Mouse (Mus musculus): ENCODE results near the gene Tlcd1. TPM values are rescaled to one million over a fixed set of nuclear protein-coding genes. Genes with fewer than 3 reads are reported as not detected.

Tlcd1 gene
- polyA plus RNA-seq, 1 experiment from 2014 or later, result 6.9 TPM

- Histone ChIP-seq H3K9ac (replicated peaks; ENCODE audit: low read length) (no peak overlapping the region), H3K4me2 (ENCODE audit: low read length) (no peak overlapping the region), H3K4me1 (ENCODE audit: control insufficient read depth, insufficient read depth, low read length) (no peaks in the 10 kb centered on the region), H3K9me3 (ENCODE audit: control insufficient read depth, low read length) (no peaks in the 10 kb centered on the region), H3K4me3 (replicated peaks; ENCODE audit: low read depth, low read length) (no peak overlapping the region), H3K27ac (replicated peaks; ENCODE audit: low read depth, low read length) (no peak overlapping the region), H3K36me3 (ENCODE audit: control insufficient read depth, insufficient read depth, low read length) (peaks cover 33% of the 10 kb centered on the region), H3K27me3 (ENCODE audit: control insufficient read depth, insufficient read depth, low read length) (no peaks in the 10 kb centered on the region)
- no peak for DNase-seq
- 89% methylated on average over 5 of the region's 5 CpGs for WGBS
- ATAC-seq (ENCODE audit: low FRiP score, low TSS enrichment), result no peak
Observed at GRCm38 (mm10) chr11:78140665-78141064, 35.8 kb upstream of the Tlcd1 start.

DNA sequence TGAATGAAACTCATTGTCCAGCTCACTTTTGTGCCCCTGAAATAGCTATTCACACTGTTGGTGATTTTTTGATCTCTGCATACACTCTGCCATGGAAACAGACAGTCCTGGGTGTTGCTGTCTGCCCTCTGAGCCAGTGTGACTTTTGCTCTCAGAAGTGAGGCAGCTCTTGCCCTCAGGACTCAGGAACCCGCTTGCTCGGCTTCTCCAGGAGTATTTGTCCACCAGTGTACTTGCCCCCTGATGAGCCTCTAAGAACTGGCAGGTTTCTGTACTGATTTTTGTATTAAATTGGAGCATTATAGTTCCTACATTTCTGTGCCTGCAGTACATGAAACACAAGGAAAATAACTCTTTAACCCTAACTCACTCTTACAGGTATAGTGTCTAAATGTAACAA lies 33.0 kb upstream of the Tlcd1 start:
- H3K9ac ChIP-seq (replicated peaks; ENCODE audit: low read length), result no peak overlapping the region
- WGBS, result 80% methylated on average over 2 of the region's 2 CpGs
- no peaks in the 10 kb centered on the region for H3K27me3 ChIP-seq (ENCODE audit: control insufficient read depth, insufficient read depth, low read length)
- H3K36me3 ChIP-seq (ENCODE audit: control insufficient read depth, insufficient read depth, low read length), result peaks cover 53% of the 10 kb centered on the region
- DNase-seq (no peak), ATAC-seq (ENCODE audit: low FRiP score, low TSS enrichment) (no peak)
- H3K27ac ChIP-seq (replicated peaks; ENCODE audit: low read depth, low read length), result no peak overlapping the region
- no peak overlapping the region for H3K4me2 ChIP-seq (ENCODE audit: low read length)
- H3K4me3 ChIP-seq (replicated peaks; ENCODE audit: low read depth, low read length), result no peak overlapping the region
- H3K4me1 ChIP-seq (ENCODE audit: control insufficient read depth, insufficient read depth, low read length), result no peaks in the 10 kb centered on the region
- H3K9me3 ChIP-seq (ENCODE audit: control insufficient read depth, low read length), result no peaks in the 10 kb centered on the region

DNA sequence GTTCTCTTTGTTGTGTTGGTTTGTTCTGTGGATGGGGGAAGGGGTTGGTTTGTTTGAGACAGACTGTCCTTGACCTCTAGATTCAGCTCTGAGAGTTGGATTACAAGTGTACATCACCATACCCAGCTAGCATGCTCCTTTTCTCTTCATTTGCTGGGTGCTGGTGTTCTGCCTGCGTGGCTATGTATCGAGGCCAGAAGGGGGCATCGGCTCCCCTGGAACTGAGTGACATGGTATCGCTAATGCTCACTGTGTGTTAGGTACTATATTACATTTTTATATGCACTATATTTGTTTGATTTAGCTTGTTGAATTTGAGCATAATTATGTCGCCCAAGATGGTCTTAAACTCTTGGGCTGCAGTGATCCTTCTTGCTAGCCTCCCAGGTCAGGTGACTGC lies 30.3 kb upstream of the Tlcd1 start:
- WGBS, result 85% methylated on average over 5 of the region's 5 CpGs
- Histone ChIP-seq H3K27ac (replicated peaks; ENCODE audit: low read depth, low read length) (no peak overlapping the region), H3K4me1 (ENCODE audit: control insufficient read depth, insufficient read depth, low read length) (no peaks in the 10 kb centered on the region), H3K9ac (replicated peaks; ENCODE audit: low read length) (no peak overlapping the region), H3K4me3 (replicated peaks; ENCODE audit: low read depth, low read length) (no peak overlapping the region), H3K27me3 (ENCODE audit: control insufficient read depth, insufficient read depth, low read length) (no peaks in the 10 kb centered on the region), H3K36me3 (ENCODE audit: control insufficient read depth, insufficient read depth, low read length) (peaks cover 74% of the 10 kb centered on the region), H3K4me2 (ENCODE audit: low read length) (no peak overlapping the region), H3K9me3 (ENCODE audit: control insufficient read depth, low read length) (no peaks in the 10 kb centered on the region)
- ATAC-seq (ENCODE audit: low FRiP score, low TSS enrichment), result no peak
- no peak for DNase-seq

DNA sequence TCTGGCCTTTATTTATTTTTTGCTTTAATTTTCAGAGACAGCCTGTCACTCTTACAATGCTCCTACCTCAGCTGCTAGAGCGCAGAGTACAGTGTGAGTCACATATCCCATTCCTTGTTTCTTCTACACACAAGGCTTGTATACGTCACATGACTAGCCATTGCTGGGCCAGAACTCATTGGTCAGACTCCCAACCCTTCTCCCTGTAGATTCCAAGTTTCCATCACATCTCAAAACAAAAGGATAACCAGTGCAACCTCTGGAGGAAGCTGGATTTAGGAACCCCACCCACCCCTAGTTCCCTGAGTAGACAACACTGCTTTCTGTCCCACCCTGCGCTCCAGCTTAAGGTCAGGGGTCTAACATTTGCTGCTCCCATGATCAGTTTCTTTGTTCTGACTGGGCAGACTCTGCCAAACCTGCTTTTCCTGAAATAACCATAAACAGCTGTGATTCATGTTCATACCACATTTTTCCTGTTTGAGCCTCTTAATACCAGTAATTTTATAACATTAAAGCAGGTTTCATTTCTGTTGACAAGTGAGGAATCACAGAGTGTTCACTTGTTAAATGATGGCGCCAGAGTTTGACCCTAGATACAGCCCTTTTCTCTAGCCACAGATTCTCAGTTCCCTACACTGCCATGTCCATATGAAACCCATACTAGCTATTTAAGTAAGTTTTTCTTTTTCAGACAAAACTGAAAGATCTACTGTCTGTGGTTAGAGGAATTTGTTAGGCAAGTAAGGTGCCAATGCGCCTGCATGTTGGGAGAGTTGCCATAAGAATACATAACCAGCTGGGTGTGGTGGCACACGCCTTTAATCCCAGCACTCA lies 29.6 kb upstream of the Tlcd1 start:
- H3K4me1 ChIP-seq (ENCODE audit: control insufficient read depth, insufficient read depth, low read length), result no peaks in the 10 kb centered on the region
- H3K4me2 ChIP-seq (ENCODE audit: low read length), result no peak overlapping the region
- no peak overlapping the region for H3K27ac ChIP-seq (replicated peaks; ENCODE audit: low read depth, low read length)
- 96% methylated on average over 6 of the region's 6 CpGs for WGBS
- H3K9ac ChIP-seq (replicated peaks; ENCODE audit: low read length), result no peak overlapping the region
- ATAC-seq (ENCODE audit: low FRiP score, low TSS enrichment), result no peak
- no peak overlapping the region for H3K4me3 ChIP-seq (replicated peaks; ENCODE audit: low read depth, low read length)
- H3K27me3 ChIP-seq (ENCODE audit: control insufficient read depth, insufficient read depth, low read length), result no peaks in the 10 kb centered on the region
- H3K36me3 ChIP-seq (ENCODE audit: control insufficient read depth, insufficient read depth, low read length), result peaks cover 74% of the 10 kb centered on the region
- no peaks in the 10 kb centered on the region for H3K9me3 ChIP-seq (ENCODE audit: control insufficient read depth, low read length)
- no peak for DNase-seq

DNA sequence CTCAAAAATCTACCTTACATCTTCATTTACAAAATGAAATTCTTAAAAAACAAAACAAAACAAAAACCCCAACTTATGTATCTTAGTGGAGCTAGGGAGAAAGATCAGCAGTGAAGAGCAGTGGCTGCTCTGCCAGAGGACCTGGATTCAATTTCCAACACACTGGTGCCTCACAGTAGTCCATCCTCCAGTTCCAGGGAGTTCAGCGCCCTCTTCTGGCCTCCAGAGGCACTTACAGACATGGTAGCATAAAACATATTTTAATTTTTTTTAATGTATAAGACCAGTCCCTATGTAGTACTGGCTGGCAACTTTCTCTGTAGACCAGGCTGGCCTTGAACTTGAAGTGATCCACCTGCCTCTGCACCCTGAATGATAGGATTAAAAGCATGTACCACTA lies 25.4 kb upstream of the Tlcd1 start:
- 38% methylated on average over 1 of the region's 1 CpGs for whole genome bisulfite sequencing
- H3K4me3 ChIP-seq (replicated peaks; ENCODE audit: low read depth, low read length), result no peak overlapping the region
- peak; percentile 49 for DNase-seq
- H3K4me2 ChIP-seq (ENCODE audit: low read length), result no peak overlapping the region
- peaks cover 83% of the 10 kb centered on the region for H3K36me3 ChIP-seq (ENCODE audit: control insufficient read depth, insufficient read depth, low read length)
- ATAC-seq (ENCODE audit: low FRiP score, low TSS enrichment), result no peak
- no peak overlapping the region for H3K27ac ChIP-seq (replicated peaks; ENCODE audit: low read depth, low read length)
- H3K9ac ChIP-seq (replicated peaks; ENCODE audit: low read length), result no peak overlapping the region
- no peaks in the 10 kb centered on the region for H3K9me3 ChIP-seq (ENCODE audit: control insufficient read depth, low read length)
- H3K4me1 ChIP-seq (ENCODE audit: control insufficient read depth, insufficient read depth, low read length), result 0 out of 2 replicates have a peak, but pooled peaks cover 3% of the 10 kb centered on the region
- no peaks in the 10 kb centered on the region for H3K27me3 ChIP-seq (ENCODE audit: control insufficient read depth, insufficient read depth, low read length)

DNA sequence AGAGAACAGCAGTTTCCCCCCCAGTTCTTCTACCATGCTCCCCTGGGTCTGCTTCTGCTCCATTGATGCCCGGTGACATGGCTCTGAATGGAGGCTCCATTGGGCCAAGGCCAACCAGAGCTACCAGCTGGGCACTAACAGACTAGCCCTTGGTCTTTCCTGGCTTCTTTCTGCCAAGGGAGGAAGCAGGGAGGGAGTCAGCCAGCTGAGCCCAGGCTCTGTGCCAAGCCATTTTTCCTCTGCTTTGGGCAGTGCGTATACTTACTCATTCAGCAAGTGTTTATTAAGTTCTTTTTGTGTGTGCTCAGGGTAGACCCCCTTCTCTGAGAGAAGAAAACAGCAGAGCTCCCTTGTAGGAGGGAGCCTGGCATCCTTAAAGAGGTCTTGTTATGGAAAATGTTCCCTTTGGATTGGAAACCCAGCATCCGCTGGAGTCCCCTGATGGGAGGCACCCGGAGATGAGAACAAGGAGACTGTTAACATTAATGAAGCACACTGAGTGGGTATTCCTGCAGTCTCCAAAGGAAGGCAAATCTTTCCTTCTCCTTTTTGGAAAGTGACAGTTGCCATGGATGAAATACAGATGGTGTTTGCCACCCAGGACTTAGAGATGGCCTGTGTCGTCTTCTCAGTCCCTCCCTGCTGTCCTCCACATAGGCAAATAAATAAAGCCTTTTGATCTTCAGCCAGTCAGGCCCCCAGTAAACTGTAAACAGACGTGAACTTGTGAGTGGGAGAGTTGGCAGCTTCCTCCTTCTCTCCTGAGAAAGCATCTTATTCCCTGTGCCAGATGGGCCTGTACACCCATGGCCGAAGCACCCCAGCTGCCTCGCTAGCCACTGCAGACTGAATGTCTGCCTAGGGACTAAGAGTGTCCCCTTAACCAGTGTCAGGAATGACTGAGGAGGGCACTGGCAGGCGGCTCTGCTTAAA lies 23.9 kb upstream of the Tlcd1 start:
- 0 out of 2 replicates have a peak, but pooled peaks have one; percentile 40 for ATAC-seq (ENCODE audit: low FRiP score, low TSS enrichment)
- DNase-seq, result peak; percentile 77
- Histone ChIP-seq H3K4me2 (ENCODE audit: low read length) (no peak overlapping the region), H3K4me3 (replicated peaks; ENCODE audit: low read depth, low read length) (no peak overlapping the region), H3K27ac (replicated peaks; ENCODE audit: low read depth, low read length) (peak overlapping the region; percentile 70), H3K4me1 (ENCODE audit: control insufficient read depth, insufficient read depth, low read length) (0 out of 2 replicates have a peak, but pooled peaks cover 3% of the 10 kb centered on the region), H3K9me3 (ENCODE audit: control insufficient read depth, low read length) (no peaks in the 10 kb centered on the region), H3K36me3 (ENCODE audit: control insufficient read depth, insufficient read depth, low read length) (peaks cover 83% of the 10 kb centered on the region), H3K27me3 (ENCODE audit: control insufficient read depth, insufficient read depth, low read length) (no peaks in the 10 kb centered on the region), H3K9ac (replicated peaks; ENCODE audit: low read length) (no peak overlapping the region)
- WGBS, result 62% methylated on average over 9 of the region's 9 CpGs

- Histone ChIP-seq H3K4me3 (replicated peaks; ENCODE audit: low read depth, low read length) (no peak overlapping the region), H3K27ac (replicated peaks; ENCODE audit: low read depth, low read length) (peak overlapping the region; percentile 70), H3K9ac (replicated peaks; ENCODE audit: low read length) (no peak overlapping the region), H3K27me3 (ENCODE audit: control insufficient read depth, insufficient read depth, low read length) (no peaks in the 10 kb centered on the region), H3K4me2 (ENCODE audit: low read length) (no peak overlapping the region), H3K36me3 (ENCODE audit: control insufficient read depth, insufficient read depth, low read length) (peaks cover 84% of the 10 kb centered on the region), H3K4me1 (ENCODE audit: control insufficient read depth, insufficient read depth, low read length) (0 out of 2 replicates have a peak, but pooled peaks cover 3% of the 10 kb centered on the region), H3K9me3 (ENCODE audit: control insufficient read depth, low read length) (no peaks in the 10 kb centered on the region)
- 84% methylated on average over 13 of the region's 13 CpGs for WGBS
- ATAC-seq (ENCODE audit: low FRiP score, low TSS enrichment) (0 out of 2 replicates have a peak, but pooled peaks have one; percentile 32), DNase-seq (peak; percentile 28)
Observed at GRCm38 (mm10) chr11:78153778-78154177, 22.7 kb upstream of the Tlcd1 start.

- WGBS, result 72% methylated on average over 5 of the region's 5 CpGs
- H3K36me3 ChIP-seq (ENCODE audit: control insufficient read depth, insufficient read depth, low read length), result peaks cover 88% of the 10 kb centered on the region
- no peak for DNase-seq
Observed at GRCm38 (mm10) chr11:78155674-78156073, 20.8 kb upstream of the Tlcd1 start.

More at GRCm38 (mm10) chr11:78155674-78156073, 20.8 kb upstream of the Tlcd1 start:
- Histone ChIP-seq H3K4me1 (ENCODE audit: control insufficient read depth, insufficient read depth, low read length) (0 out of 2 replicates have a peak, but pooled peaks cover 3% of the 10 kb centered on the region), H3K9me3 (ENCODE audit: control insufficient read depth, low read length) (no peaks in the 10 kb centered on the region), H3K4me2 (ENCODE audit: low read length) (no peak overlapping the region), H3K27ac (replicated peaks; ENCODE audit: low read depth, low read length) (no peak overlapping the region), H3K9ac (replicated peaks; ENCODE audit: low read length) (no peak overlapping the region), H3K27me3 (ENCODE audit: control insufficient read depth, insufficient read depth, low read length) (no peaks in the 10 kb centered on the region), H3K4me3 (replicated peaks; ENCODE audit: low read depth, low read length) (no peak overlapping the region)
- ATAC-seq (ENCODE audit: low FRiP score, low TSS enrichment), result no peak

Measured in midbrain, embryonic 14.5 days (tissue).